ENCODE assay signal across 10 mouse cellular contexts in genomic region chr4:43398014-43398413, GRCm38 (mm10). TPM values are rescaled to one million over a fixed set of nuclear protein-coding genes. Genes with fewer than 3 reads are reported as not detected.
DNase-seq lines count a peak whose midpoint lies in the region; ATAC-seq and TF ChIP-seq lines count a peak whose summit lies in the region.
"Had no signal": no experiment of that assay in that cellular context is flagged by ENCODE, and none has a peak within 500 bp of the region (broad histone marks: within the 10 kb centered on the region; RNA-seq: fewer than 3 reads in every experiment).

No protein-coding gene starts in this region.

- 64% methylated on average over 4 of the region's 4 CpGs for WGBS in heart, embryonic 10.5 days
- WGBS in lung, embryonic 14.5 days, result 66% methylated on average over 4 of the region's 4 CpGs
- WGBS in embryonic facial prominence, embryonic 14.5 days, result 53% methylated on average over 4 of the region's 4 CpGs

- H3K4me3 ChIP-seq in heart, embryonic 10.5 days, result no peak overlapping the region
- no peak overlapping the region for H3K4me3 ChIP-seq in lung, embryonic 14.5 days (ENCODE audit: low read depth, low read length)
- H3K4me3 ChIP-seq in embryonic facial prominence, embryonic 14.5 days (ENCODE audit: low read depth, low read length), result no peak overlapping the region
- H3K4me3 ChIP-seq: liver, embryonic 13.5 days had no signal

- no peaks in the 10 kb centered on the region for H3K27me3 ChIP-seq in heart, embryonic 10.5 days (ENCODE audit: insufficient read depth, poor library complexity, severe bottlenecking)
- no peaks in the 10 kb centered on the region for H3K27me3 ChIP-seq in lung, embryonic 14.5 days (ENCODE audit: insufficient read depth, low read length)
- H3K27me3 ChIP-seq in embryonic facial prominence, embryonic 14.5 days (replicated peaks; ENCODE audit: control insufficient read depth, insufficient read depth, low read length), result no peaks in the 10 kb centered on the region

- H3K36me3 ChIP-seq in heart, embryonic 10.5 days, result no peaks in the 10 kb centered on the region
- H3K36me3 ChIP-seq in lung, embryonic 14.5 days (ENCODE audit: insufficient read depth), result no peaks in the 10 kb centered on the region
- H3K36me3 ChIP-seq in embryonic facial prominence, embryonic 14.5 days (ENCODE audit: control insufficient read depth, insufficient read depth, low read length), result no peaks in the 10 kb centered on the region
- H3K36me3 ChIP-seq: liver, embryonic 13.5 days had no signal

- peak overlapping the region; percentile 85; the same call in 1 of the 2 replicates for H3K27ac ChIP-seq in heart, embryonic 10.5 days
- H3K27ac ChIP-seq in lung, embryonic 14.5 days (ENCODE audit: low read depth), result peak overlapping the region; percentile 54; the same call in 1 of the 2 replicates
- peak overlapping the region; percentile 67; the same call in 1 of the 2 replicates for H3K27ac ChIP-seq in embryonic facial prominence, embryonic 14.5 days (replicated peaks; ENCODE audit: low read depth, low read length)
- H3K27ac ChIP-seq: liver, embryonic 13.5 days had no signal

- peaks cover 69% of the 10 kb centered on the region for H3K4me1 ChIP-seq in heart, embryonic 10.5 days
- peaks cover 40% of the 10 kb centered on the region for H3K4me1 ChIP-seq in lung, embryonic 14.5 days (ENCODE audit: insufficient read depth)
- peaks cover 49% of the 10 kb centered on the region for H3K4me1 ChIP-seq in embryonic facial prominence, embryonic 14.5 days (ENCODE audit: control insufficient read depth, insufficient read depth, low read length)

- no peak for ATAC-seq in lung, embryonic 14.5 days (ENCODE audit: insufficient read depth)
- no peak for ATAC-seq in embryonic facial prominence, embryonic 14.5 days (ENCODE audit: low read depth)
- ATAC-seq: CD4-positive, CD25-positive, alpha-beta regulatory T cell, adult 4 months had no signal

- DNase-seq in heart, embryonic 10.5 days (ENCODE audit: low spot score), result no peak
- no peak for DNase-seq in heart, adult 9 months (ENCODE audit: low spot score in 2 of 2)
- no peak for DNase-seq in lung, embryonic 14.5 days
- no peak for DNase-seq in lung, postnatal 10 days
- no peak for DNase-seq in embryonic facial prominence, embryonic 14.5 days (ENCODE audit: low spot score)
- peak; percentile 9 for DNase-seq in mesoderm, embryonic 11.5 days (ENCODE audit: low read depth, low spot score)
- DNase-seq in spleen, postnatal 36 days (ENCODE audit: low spot score in 2 of 2), result no peak
- no peak for DNase-seq in thymus, postnatal 25 days
- DNase-seq: liver, embryonic 13.5 days had no signal

- H3K9me3 ChIP-seq in heart, embryonic 10.5 days, result no peaks in the 10 kb centered on the region
- H3K9me3 ChIP-seq in lung, embryonic 14.5 days (ENCODE audit: low read depth, low read length), result no peaks in the 10 kb centered on the region
- H3K9me3 ChIP-seq in embryonic facial prominence, embryonic 14.5 days (ENCODE audit: control insufficient read depth, low read length), result no peaks in the 10 kb centered on the region
- H3K9me3 ChIP-seq: liver, embryonic 13.5 days had no signal

- H3K4me2 ChIP-seq in lung, embryonic 14.5 days, result no peak overlapping the region
- H3K4me2 ChIP-seq in embryonic facial prominence, embryonic 14.5 days (ENCODE audit: low read depth, low read length), result no peak overlapping the region
- H3K4me2 ChIP-seq: liver, embryonic 13.5 days had no signal

- TF ChIP-seq CTCF in lung, embryonic 14.5 days (IDR thresholded peaks at IDR 0.05; ENCODE audit: low read depth), result no peak

- H3K9ac ChIP-seq in lung, embryonic 14.5 days, result no peak overlapping the region
- H3K9ac ChIP-seq in embryonic facial prominence, embryonic 14.5 days (ENCODE audit: low read depth, low read length), result no peak overlapping the region
- H3K9ac ChIP-seq: liver, embryonic 13.5 days had no signal

RNA-seq across cellular contexts. Expression of gene Rusc2, which starts 16.2 kb away (rescaled TPM):
- 9.9 and 11.2 TPM in 2 replicates for polyA plus RNA-seq in heart, embryonic 10.5 days (2016; fragmentation: Nextera tagmentation; extraction: Ambion mirVana)
- polyA plus RNA-seq in lung, embryonic 14.5 days (2014; fragmentation: Nextera tagmentation; extraction: Ambion mirVana), result 5.0 and 5.8 TPM in 2 replicates
- 11.3 and 11.5 TPM in 2 replicates for polyA plus RNA-seq in embryonic facial prominence, embryonic 14.5 days (2014; fragmentation: Nextera tagmentation; extraction: Ambion mirVana)
- polyA plus RNA-seq: CD4-positive, CD25-positive, alpha-beta regulatory T cell, adult 4 months had no signal

RNA-seq across cellular contexts. Expression of gene Fam166b, which starts 30.9 kb away (rescaled TPM):
- polyA plus RNA-seq in heart, embryonic 10.5 days (2016; fragmentation: Nextera tagmentation; extraction: Ambion mirVana), result not detected in 2 replicates
- 0.32 and 0.34 TPM in 2 replicates for polyA plus RNA-seq in lung, embryonic 14.5 days (2014; fragmentation: Nextera tagmentation; extraction: Ambion mirVana)
- polyA plus RNA-seq in embryonic facial prominence, embryonic 14.5 days (2014; fragmentation: Nextera tagmentation; extraction: Ambion mirVana), result 0.22 and 0.33 TPM in 2 replicates
- polyA plus RNA-seq: CD4-positive, CD25-positive, alpha-beta regulatory T cell, adult 4 months; liver, embryonic 13.5 days had no signal

RNA-seq across cellular contexts. Expression of gene Tesk1, which starts 43.7 kb away (rescaled TPM):
- polyA plus RNA-seq in heart, embryonic 10.5 days (2016; fragmentation: Nextera tagmentation; extraction: Ambion mirVana), result 5.0 and 6.3 TPM in 2 replicates
- 12.6 and 15.9 TPM in 2 replicates for polyA plus RNA-seq in lung, embryonic 14.5 days (2014; fragmentation: Nextera tagmentation; extraction: Ambion mirVana)
- 13.2 and 14.8 TPM in 2 replicates for polyA plus RNA-seq in embryonic facial prominence, embryonic 14.5 days (2014; fragmentation: Nextera tagmentation; extraction: Ambion mirVana)

RNA-seq across cellular contexts. Expression of gene Cd72, which starts 56.4 kb away (rescaled TPM):
- 0.70 and 1.4 TPM in 2 replicates for polyA plus RNA-seq in heart, embryonic 10.5 days (2016; fragmentation: Nextera tagmentation; extraction: Ambion mirVana)
- 3.2 TPM in 2 replicates for polyA plus RNA-seq in lung, embryonic 14.5 days (2014; fragmentation: Nextera tagmentation; extraction: Ambion mirVana)
- 2.9 and 3.9 TPM in 2 replicates for polyA plus RNA-seq in embryonic facial prominence, embryonic 14.5 days (2014; fragmentation: Nextera tagmentation; extraction: Ambion mirVana)
